Mouse (Mus musculus) myocyte (in vitro differentiated cells): Measurements from ENCODE around the gene Tnc. TPM values are rescaled to one million over a fixed set of nuclear protein-coding genes. Genes with fewer than 3 reads are reported as not detected.

Experiments used
- H3K27me3 ChIP-seq: one replicate; pipeline ENCODE4 v1.6.1; 2011; ENCODE audit not compliant: control insufficient read depth, insufficient read depth, insufficient read length
- H3K36me3 ChIP-seq: one replicate; pipeline ENCODE4 v1.6.1; 2011; ENCODE audit not compliant: control insufficient read depth, insufficient read depth
- H3K4me2 ChIP-seq: one replicate; pipeline ENCODE4 v1.6.1; 2011; ENCODE audit warnings: low read depth, control low read depth
- H3K4me3 ChIP-seq: one replicate; pipeline ENCODE4 v1.5.1; 2011; ENCODE audit warnings: mild to moderate bottlenecking, control low read depth, moderate library complexity
- H3K79me2 ChIP-seq: one replicate; pipeline ENCODE4 v1.6.1; 2011; ENCODE audit not compliant: control insufficient read depth, insufficient read depth
- H3ac ChIP-seq: one replicate; pipeline ENCODE4 v1.6.1; 2011; ENCODE audit not compliant: control insufficient read depth, insufficient read length
- CEBPB ChIP-seq: IDR thresholded peaks from 2 replicates; pipeline ENCODE4 v1.6.1; 2011; ENCODE audit warnings: mild to moderate bottlenecking, moderate library complexity; ENCODE audit not compliant: poor library complexity, insufficient read depth, severe bottlenecking
- E2F4 ChIP-seq: IDR thresholded peaks from one replicate; pipeline ENCODE4 v1.6.1; 2011; ENCODE audit warnings: mild to moderate bottlenecking, control low read depth, moderate library complexity; ENCODE audit not compliant: insufficient read depth
- MAX ChIP-seq: IDR thresholded peaks from one replicate; pipeline ENCODE4 v1.6.1; 2011; ENCODE audit warnings: low read depth, mild to moderate bottlenecking, control low read depth
- MYOD1 ChIP-seq, 3 experiments: IDR thresholded peaks; one replicate each; pipeline ENCODE4 v1.6.1; 2011; ENCODE audit warnings: control low read depth in 2 of 3, low read depth in 2 of 3, mild to moderate bottlenecking in 2 of 3, moderate library complexity in 1 of 3; ENCODE audit not compliant: insufficient read length in 2 of 3, control insufficient read depth in 1 of 3
- MYOG ChIP-seq, 3 experiments: IDR thresholded peaks; one replicate each; pipeline ENCODE4 v1.6.1; 2011; ENCODE audit warnings: control low read depth in 2 of 3, low read depth in 2 of 3, mild to moderate bottlenecking in 2 of 3; ENCODE audit not compliant: insufficient read length in 2 of 3, control insufficient read depth in 1 of 3, insufficient read depth in 1 of 3
- POLR2A ChIP-seq: IDR thresholded peaks from one replicate; pipeline ENCODE4 v1.6.1; 2011; ENCODE audit warnings: low read depth, mild to moderate bottlenecking, control low read depth, moderate library complexity; ENCODE audit not compliant: insufficient read length
- POLR2AphosphoS2 ChIP-seq: IDR thresholded peaks from one replicate; pipeline ENCODE4 v1.6.1; 2011; ENCODE audit warnings: low read depth, control low read depth; ENCODE audit not compliant: insufficient read length
- REST ChIP-seq: IDR thresholded peaks from one replicate; pipeline ENCODE4 v1.6.1; 2011; ENCODE audit warnings: mild to moderate bottlenecking, control low read depth, moderate library complexity; ENCODE audit not compliant: insufficient read depth, insufficient read length
- SRF ChIP-seq: IDR thresholded peaks from one replicate; pipeline ENCODE4 v1.6.1; 2011; ENCODE audit warnings: low read depth; ENCODE audit not compliant: control insufficient read depth, insufficient read length
- TCF12 ChIP-seq: IDR thresholded peaks from one replicate; pipeline ENCODE4 v1.6.1; 2011; ENCODE audit warnings: mild to moderate bottlenecking, control low read depth; ENCODE audit not compliant: poor library complexity, insufficient read depth, severe bottlenecking
- TCF3 ChIP-seq: IDR thresholded peaks from one replicate; pipeline ENCODE4 v1.6.1; 2011; ENCODE audit warnings: low read depth, control low read depth; ENCODE audit not compliant: insufficient read length
- USF1 ChIP-seq: IDR thresholded peaks from one replicate; pipeline ENCODE4 v1.6.1; 2011; ENCODE audit warnings: low read depth, mild to moderate bottlenecking, control low read depth, moderate library complexity
- polyA plus RNA-seq: library from polyadenylated mRNA; unstranded; fragments of >200 nt; fragmentation: generic; extraction: Trizol; gene quantifications from one replicate; pipeline ENCODE4 v1.2.1, GENCODE M21; 2012; ENCODE audit warnings: missing spikeins

Gene Tnc
- polyA plus RNA-seq, 1 experiment = 183 TPM

GRCm38 (mm10) chr4:64085993-64086567 is 39.3 kb upstream of the Tnc start:
- TF ChIP-seq CEBPB (peak; percentile 97), USF1 (peak; percentile 82), E2F4 (no peak), TCF3 (no peak), POLR2A (no peak)
- Histone ChIP-seq H3K36me3 (no peaks in the 10 kb centered on the region), H3K4me3 (no peak overlapping the region)

DNA sequence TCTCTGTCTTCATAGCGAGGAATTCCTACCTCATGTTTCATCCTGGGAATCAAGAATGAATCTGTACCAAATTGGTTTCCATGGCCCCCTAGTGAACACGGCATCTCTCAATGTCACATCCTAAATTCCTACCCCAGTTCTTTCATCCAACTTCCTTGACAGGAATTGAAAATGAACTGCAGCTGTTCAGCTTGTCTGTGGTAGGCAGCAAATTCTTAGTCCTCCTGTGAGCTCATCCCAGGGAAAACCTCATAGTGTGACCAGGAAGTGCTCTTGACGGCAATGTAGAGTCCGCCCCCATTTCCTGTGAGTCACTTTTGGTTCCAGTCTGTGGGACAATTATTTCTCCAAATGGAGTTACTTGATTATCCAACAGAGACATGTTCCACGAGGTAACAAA is 37.0 kb upstream of the Tnc start:
- TF ChIP-seq TCF12 (peak; percentile 36), POLR2A (no peak), MYOD1 (IDR thresholded peaks at IDR 0.05; ENCODE audit: control insufficient read depth in 1 of 3, insufficient read length in 2 of 3, low read depth in 2 of 3) (peak; percentile 79 to 83 (median 82)), POLR2AphosphoS2 (no peak), TCF3 (no peak), MYOG (IDR thresholded peaks at IDR 0.05; ENCODE audit: control insufficient read depth in 1 of 3, insufficient read depth in 1 of 3, insufficient read length in 2 of 3, low read depth in 2 of 3) (peak in 1 of 3 experiments; percentile 27)
- Histone ChIP-seq H3K27me3 (no peaks in the 10 kb centered on the region), H3ac (no peak overlapping the region), H3K4me2 (peak overlapping the region; percentile 80), H3K4me3 (peak overlapping the region; percentile 1), H3K79me2 (no peaks in the 10 kb centered on the region), H3K36me3 (no peaks in the 10 kb centered on the region)

More at GRCm38 (mm10) chr4:64085993-64086567, 39.3 kb upstream of the Tnc start:
- Histone ChIP-seq H3K79me2 (no peaks in the 10 kb centered on the region), H3K4me2 (peak overlapping the region; percentile 41), H3ac (no peak overlapping the region), H3K27me3 (no peaks in the 10 kb centered on the region)

DNA sequence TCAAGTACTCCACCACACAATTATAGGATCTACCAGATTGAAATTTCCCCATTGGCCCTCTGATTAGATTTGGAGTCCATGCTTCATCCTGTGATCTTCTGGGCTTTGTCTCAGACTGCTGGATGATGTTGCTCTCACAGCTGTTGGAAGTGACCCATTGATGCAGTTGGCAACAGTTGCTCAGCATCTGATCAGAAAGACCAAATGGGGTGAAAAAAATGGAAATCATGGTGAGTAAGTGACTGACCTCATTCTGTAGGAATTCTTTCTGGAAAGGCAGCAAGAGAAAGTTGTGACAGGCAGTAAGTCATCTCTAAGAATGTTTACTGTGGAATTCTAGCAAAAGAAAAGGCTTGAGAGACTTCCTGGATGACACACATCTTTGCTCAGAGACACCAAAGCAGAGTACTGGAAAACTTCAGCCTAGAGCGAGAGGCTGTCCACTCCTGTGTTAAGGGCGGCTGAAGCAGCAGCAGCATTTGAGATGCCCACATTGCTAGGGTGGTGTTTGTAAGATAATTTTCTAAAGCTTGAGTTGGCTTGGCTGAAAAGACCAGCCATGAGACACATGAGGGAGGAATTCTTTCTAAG is 31.3 kb upstream of the Tnc start:
- no peak overlapping the region for H3K4me3 ChIP-seq
- peak in 1 of 3 experiments; percentile 64 for TF ChIP-seq MYOG (IDR thresholded peaks at IDR 0.05; ENCODE audit: control insufficient read depth in 1 of 3, insufficient read depth in 1 of 3, insufficient read length in 2 of 3, low read depth in 2 of 3)
- 0 out of 2 replicates have a peak, but pooled peaks have one; percentile 31 for TF ChIP-seq CEBPB
- peak; percentile 71 for TF ChIP-seq TCF12
- peak; percentile 25 for TF ChIP-seq USF1
- peak in 2 of 3 experiments; percentile 83 to 87 for TF ChIP-seq MYOD1 (IDR thresholded peaks at IDR 0.05; ENCODE audit: control insufficient read depth in 1 of 3, insufficient read length in 2 of 3, low read depth in 2 of 3)
- no peak for TF ChIP-seq MAX
- no peak for TF ChIP-seq SRF
- TF ChIP-seq E2F4 = no peak
- TF ChIP-seq POLR2AphosphoS2 = no peak
- no peak for TF ChIP-seq POLR2A
- no peak for TF ChIP-seq REST
- peak; percentile 44 for TF ChIP-seq TCF3
- no peak overlapping the region for H3ac ChIP-seq
- H3K4me2 ChIP-seq = peak overlapping the region; percentile 72
- no peaks in the 10 kb centered on the region for H3K36me3 ChIP-seq
- H3K79me2 ChIP-seq = no peaks in the 10 kb centered on the region
- no peaks in the 10 kb centered on the region for H3K27me3 ChIP-seq

GRCm38 (mm10) chr4:64076349-64077025 is 29.7 kb upstream of the Tnc start:
- H3K27me3 ChIP-seq = no peaks in the 10 kb centered on the region
- no peak for TF ChIP-seq TCF3
- peak; percentile 16 for TF ChIP-seq SRF
- no peak for TF ChIP-seq POLR2A
- TF ChIP-seq MAX = no peak
- TF ChIP-seq USF1 = no peak
- peak; percentile 74; the same call in 1 of the 2 replicates for TF ChIP-seq CEBPB
- no peak for TF ChIP-seq REST
- TF ChIP-seq E2F4 = no peak
- TF ChIP-seq MYOD1 (IDR thresholded peaks at IDR 0.05; ENCODE audit: control insufficient read depth in 1 of 3, insufficient read length in 2 of 3, low read depth in 2 of 3) = peak in 1 of 3 experiments; percentile 6
- no peak for TF ChIP-seq TCF12
- no peak overlapping the region for H3K4me3 ChIP-seq
- no peak overlapping the region for H3ac ChIP-seq
- H3K36me3 ChIP-seq = no peaks in the 10 kb centered on the region
- H3K79me2 ChIP-seq = no peaks in the 10 kb centered on the region
- H3K4me2 ChIP-seq = peak overlapping the region; percentile 72
